Mouse (Mus musculus) neural tube, embryonic 15.5 days (tissue): ENCODE data around the gene Dnttip1. TPM values are rescaled to one million over a fixed set of nuclear protein-coding genes. Genes with fewer than 3 reads are reported as not detected.

ENCODE experiments used
- ATAC-seq: fragments of 200-750 bp; cut with Nextera tagmentation; 2 replicates; pipeline ENCODE4 v1.8.0; 2017; ENCODE audit warnings: mild to moderate bottlenecking, moderate TSS enrichment, moderate library complexity; ENCODE audit not compliant: low FRiP score
- H3K27ac ChIP-seq: fragments of 300-500 bp; sonication (generic); replicated peaks from 2 replicates; pipeline ENCODE4 v1.5.1; 2015; ENCODE audit warnings: mild to moderate bottlenecking, inconsistent platforms
- H3K27me3 ChIP-seq: fragments of 300-500 bp; sonication (generic); replicated peaks from 2 replicates; pipeline ENCODE4 v1.6.1; 2015; ENCODE audit warnings: inconsistent platforms
- H3K36me3 ChIP-seq: fragments of 300-500 bp; sonication (generic); 2 replicates; pipeline ENCODE4 v1.6.1; 2015; ENCODE audit warnings: inconsistent platforms
- H3K4me1 ChIP-seq: fragments of 300-500 bp; sonication (generic); 2 replicates; pipeline ENCODE4 v1.6.1; 2015; ENCODE audit warnings: inconsistent platforms
- H3K4me2 ChIP-seq: fragments of 300-500 bp; sonication (generic); 2 replicates; pipeline ENCODE4 v1.6.1; 2015; ENCODE audit warnings: inconsistent platforms, mild to moderate bottlenecking, moderate library complexity
- H3K4me3 ChIP-seq: fragments of 300-500 bp; sonication (generic); replicated peaks from 2 replicates; pipeline ENCODE4 v1.5.1; 2015; ENCODE audit warnings: mild to moderate bottlenecking, inconsistent platforms
- H3K9ac ChIP-seq: fragments of 300-500 bp; sonication (generic); replicated peaks from 2 replicates; pipeline ENCODE4 v1.6.1; 2015; ENCODE audit warnings: mild to moderate bottlenecking, inconsistent platforms
- H3K9me3 ChIP-seq: fragments of 300-500 bp; sonication (generic); replicated peaks from 2 replicates; pipeline ENCODE4 v1.6.1; 2016; ENCODE audit warnings: inconsistent platforms
- WGBS: fragments of 180-500 bp; shearing (Covaris S2); methylation state at CpG from one replicate; pipeline ENCODE4 v1.1.7; 2015; ENCODE audit warnings: mixed read lengths; 5-methylcytosine and 5-hydroxymethylcytosine counted together
- polyA plus RNA-seq: library from polyadenylated mRNA; unstranded; fragments of >200 nt; fragmentation: Nextera tagmentation; extraction: Ambion mirVana; gene quantifications from 2 replicates; pipeline ENCODE4 v1.2.1, GENCODE M21; 2015

The Dnttip1 gene
- polyA plus RNA-seq, 1 experiment from 2014 or later, result 51.0 TPM

- ATAC-seq, result no peak
- H3K9ac ChIP-seq, result no peak overlapping the region
- no peaks in the 10 kb centered on the region for H3K27me3 ChIP-seq
- peaks cover 83% of the 10 kb centered on the region for H3K36me3 ChIP-seq
- no peak overlapping the region for H3K4me3 ChIP-seq
- no peak overlapping the region for H3K27ac ChIP-seq
- H3K4me1 ChIP-seq, result 0 out of 2 replicates have a peak, but pooled peaks cover 3% of the 10 kb centered on the region
- H3K9me3 ChIP-seq, result no peaks in the 10 kb centered on the region
- 88% methylated on average over 2 of the region's 2 CpGs for WGBS
- no peak overlapping the region for H3K4me2 ChIP-seq
Observed at GRCm38 (mm10) chr2:164754800-164755199, 9.0 kb downstream of the Dnttip1 start.

GRCm38 (mm10) chr2:164757841-164758240, 12.1 kb downstream of the Dnttip1 start:
- no peaks in the 10 kb centered on the region for H3K9me3 ChIP-seq
- no peaks in the 10 kb centered on the region for H3K4me1 ChIP-seq
- H3K27ac ChIP-seq, result no peak overlapping the region
- H3K36me3 ChIP-seq, result peaks cover 97% of the 10 kb centered on the region
- H3K4me2 ChIP-seq, result no peak overlapping the region
- no peak overlapping the region for H3K4me3 ChIP-seq
- no peak for ATAC-seq
- 89% methylated on average over 11 of the region's 11 CpGs for WGBS
- no peak overlapping the region for H3K9ac ChIP-seq
- H3K27me3 ChIP-seq, result no peaks in the 10 kb centered on the region

- no peak overlapping the region for H3K27ac ChIP-seq
Observed at GRCm38 (mm10) chr2:164758692-164759091, 12.9 kb downstream of the Dnttip1 start.

GRCm38 (mm10) chr2:164760059-164760833, 14.5 kb downstream of the Dnttip1 start:
- Histone ChIP-seq H3K27ac (no peak overlapping the region), H3K36me3 (peaks cover 93% of the 10 kb centered on the region), H3K4me1 (no peaks in the 10 kb centered on the region), H3K4me3 (no peak overlapping the region), H3K27me3 (no peaks in the 10 kb centered on the region), H3K9ac (no peak overlapping the region), H3K4me2 (no peak overlapping the region), H3K9me3 (no peaks in the 10 kb centered on the region)
- WGBS, result 86% methylated on average over 4 of the region's 4 CpGs
- ATAC-seq, result no peak

More at GRCm38 (mm10) chr2:164758692-164759091, 12.9 kb downstream of the Dnttip1 start:
- Histone ChIP-seq H3K4me3 (no peak overlapping the region), H3K4me2 (no peak overlapping the region), H3K36me3 (peaks cover 100% of the 10 kb centered on the region), H3K9ac (no peak overlapping the region), H3K4me1 (no peaks in the 10 kb centered on the region), H3K27me3 (no peaks in the 10 kb centered on the region), H3K9me3 (no peaks in the 10 kb centered on the region)
- no peak for ATAC-seq
- 89% methylated on average over 1 of the region's 1 CpGs for WGBS

- Histone ChIP-seq H3K27me3 (no peaks in the 10 kb centered on the region), H3K4me1 (no peaks in the 10 kb centered on the region), H3K36me3 (peaks cover 93% of the 10 kb centered on the region), H3K9me3 (no peaks in the 10 kb centered on the region), H3K4me3 (no peak overlapping the region), H3K27ac (no peak overlapping the region), H3K9ac (no peak overlapping the region), H3K4me2 (no peak overlapping the region)
- no peak for ATAC-seq
- WGBS, result 90% methylated on average over 2 of the region's 2 CpGs
Observed at GRCm38 (mm10) chr2:164761502-164761901, 15.7 kb downstream of the Dnttip1 start.

- H3K36me3 ChIP-seq, result peaks cover 93% of the 10 kb centered on the region
- WGBS, result 99% methylated on average over 4 of the region's 4 CpGs
- no peak overlapping the region for H3K9ac ChIP-seq
Observed at GRCm38 (mm10) chr2:164761971-164762370, 16.2 kb downstream of the Dnttip1 start.

GRCm38 (mm10) chr2:164762593-164762992, 16.8 kb downstream of the Dnttip1 start:
- Histone ChIP-seq H3K4me1 (no peaks in the 10 kb centered on the region), H3K9me3 (no peaks in the 10 kb centered on the region), H3K4me3 (no peak overlapping the region), H3K4me2 (no peak overlapping the region), H3K9ac (no peak overlapping the region), H3K27me3 (no peaks in the 10 kb centered on the region), H3K36me3 (peaks cover 93% of the 10 kb centered on the region), H3K27ac (no peak overlapping the region)
- no peak for ATAC-seq
- WGBS, result 92% methylated on average over 7 of the region's 7 CpGs

More at GRCm38 (mm10) chr2:164761971-164762370, 16.2 kb downstream of the Dnttip1 start:
- H3K4me3 ChIP-seq, result no peak overlapping the region
- no peak overlapping the region for H3K27ac ChIP-seq
- no peaks in the 10 kb centered on the region for H3K4me1 ChIP-seq
- H3K9me3 ChIP-seq, result no peaks in the 10 kb centered on the region
- H3K4me2 ChIP-seq, result no peak overlapping the region
- H3K27me3 ChIP-seq, result no peaks in the 10 kb centered on the region
- no peak for ATAC-seq

GRCm38 (mm10) chr2:164765841-164766240, 20.1 kb downstream of the Dnttip1 start:
- Histone ChIP-seq H3K4me3 (no peak overlapping the region), H3K9ac (no peak overlapping the region), H3K27ac (no peak overlapping the region), H3K4me1 (peaks cover 10% of the 10 kb centered on the region), H3K4me2 (no peak overlapping the region), H3K9me3 (no peaks in the 10 kb centered on the region), H3K27me3 (no peaks in the 10 kb centered on the region), H3K36me3 (peaks cover 69% of the 10 kb centered on the region)
- ATAC-seq, result no peak
- WGBS, result 81% methylated on average over 3 of the region's 3 CpGs

GRCm38 (mm10) chr2:164767812-164768540, 22.2 kb downstream of the Dnttip1 start:
- Histone ChIP-seq H3K27me3 (no peaks in the 10 kb centered on the region), H3K4me1 (peaks cover 10% of the 10 kb centered on the region), H3K4me2 (no peak overlapping the region), H3K4me3 (no peak overlapping the region), H3K9ac (no peak overlapping the region), H3K36me3 (peaks cover 47% of the 10 kb centered on the region), H3K27ac (no peak overlapping the region), H3K9me3 (no peaks in the 10 kb centered on the region)
- 95% methylated on average over 15 of the region's 15 CpGs for WGBS
- no peak for ATAC-seq

- Histone ChIP-seq H3K36me3 (peaks cover 38% of the 10 kb centered on the region), H3K9me3 (no peaks in the 10 kb centered on the region), H3K27ac (peak within 1 kb of the TSS; percentile 56), H3K4me3 (peak within 1 kb of the TSS; percentile 53), H3K9ac (peak within 1 kb of the TSS; percentile 37), H3K27me3 (no peaks in the 10 kb centered on the region), H3K4me1 (peaks cover 10% of the 10 kb centered on the region), H3K4me2 (peak within 1 kb of the TSS; percentile 77)
- WGBS, result 2% methylated on average over 52 of the region's 53 CpGs
- ATAC-seq, result peak; percentile 100
Observed at GRCm38 (mm10) chr2:164769258-164770037, 23.7 kb downstream of the Dnttip1 start, which contains the start of gene Ube2c. TSS of gene Ube2c (plus strand) at chr2:164769898.

GRCm38 (mm10) chr2:164770279-164770678, 24.5 kb downstream of the Dnttip1 start:
- peak overlapping the region; percentile 37; the same call in 1 of the 2 replicates for H3K9ac ChIP-seq
- H3K4me3 ChIP-seq, result peak overlapping the region; percentile 53
- H3K9me3 ChIP-seq, result no peaks in the 10 kb centered on the region
- peaks cover 10% of the 10 kb centered on the region for H3K4me1 ChIP-seq
- WGBS, result 3% methylated on average over 15 of the region's 15 CpGs
- H3K27ac ChIP-seq, result no peak overlapping the region
- H3K4me2 ChIP-seq, result peak overlapping the region; percentile 77
- ATAC-seq, result no peak
- H3K27me3 ChIP-seq, result no peaks in the 10 kb centered on the region
- H3K36me3 ChIP-seq, result peaks cover 31% of the 10 kb centered on the region
